Mouse (Mus musculus) CD4-positive, CD25-positive, alpha-beta regulatory T cell, adult 2 months (primary cell): Measurements from ENCODE around the gene Acbd7.

Source experiments
- DNase-seq: peaks from one replicate; pipeline ENCODE4 v3.0.0-alpha.2; 2012; ENCODE audit warnings: low read depth, low spot score

Acbd7 gene

DNA sequence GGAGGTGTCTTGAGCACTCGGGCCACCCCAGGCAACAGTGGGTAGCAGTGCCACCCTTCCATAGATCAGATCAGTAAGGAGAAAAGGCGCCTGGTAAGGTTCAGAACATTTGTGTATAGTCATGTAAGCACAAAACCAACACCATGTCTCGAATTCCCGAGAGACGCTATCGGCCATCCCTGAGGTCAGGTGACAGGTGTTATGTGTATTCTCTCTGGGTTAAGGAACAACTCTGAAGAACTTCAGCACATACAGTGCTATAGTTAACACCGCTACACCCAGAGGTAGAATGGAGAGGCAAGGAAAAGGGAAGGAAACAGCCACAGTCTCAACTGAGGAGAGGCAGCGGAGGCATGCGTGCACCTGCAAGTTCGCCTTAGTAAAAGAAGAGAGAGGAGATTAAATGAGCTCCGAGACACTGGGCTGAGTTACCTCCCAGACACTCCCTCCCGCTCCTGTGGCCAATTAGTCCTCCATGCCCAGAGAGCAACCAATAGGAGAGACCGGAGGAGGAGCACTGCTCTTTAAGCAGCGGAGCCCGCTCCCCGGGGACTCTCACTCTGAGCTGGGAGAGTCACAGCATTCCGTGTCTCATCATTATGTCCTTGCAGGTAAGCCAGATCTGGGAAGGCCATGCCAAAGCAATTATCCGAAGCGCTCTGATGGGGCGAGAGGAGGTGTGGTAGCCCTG, at the start of gene Acbd7:
Acbd7 (plus strand) TSS at position 558 of the 691 bp plus-strand sequence.
- peak; percentile 77 for DNase-seq

DNA sequence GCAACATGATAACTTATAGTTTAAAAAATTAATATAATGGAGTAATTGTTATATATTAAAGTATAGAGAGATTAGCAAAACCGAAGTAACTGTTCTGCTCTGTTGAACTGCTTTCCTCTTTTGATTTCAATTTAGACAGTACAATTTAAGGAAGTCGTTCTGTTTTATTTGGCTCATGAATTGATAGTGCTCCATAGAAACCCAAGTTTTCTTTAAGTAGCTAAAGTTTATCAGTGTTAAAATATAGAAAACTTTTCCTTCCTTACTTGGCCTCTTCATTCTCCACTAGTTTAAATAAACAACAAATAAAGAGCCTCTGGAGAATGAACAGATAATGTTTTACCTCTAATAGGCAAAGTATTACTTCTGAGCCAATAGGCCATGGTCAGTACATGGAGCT, 49.7 kb upstream of the Acbd7 start:
- DNase-seq: no peak

DNA sequence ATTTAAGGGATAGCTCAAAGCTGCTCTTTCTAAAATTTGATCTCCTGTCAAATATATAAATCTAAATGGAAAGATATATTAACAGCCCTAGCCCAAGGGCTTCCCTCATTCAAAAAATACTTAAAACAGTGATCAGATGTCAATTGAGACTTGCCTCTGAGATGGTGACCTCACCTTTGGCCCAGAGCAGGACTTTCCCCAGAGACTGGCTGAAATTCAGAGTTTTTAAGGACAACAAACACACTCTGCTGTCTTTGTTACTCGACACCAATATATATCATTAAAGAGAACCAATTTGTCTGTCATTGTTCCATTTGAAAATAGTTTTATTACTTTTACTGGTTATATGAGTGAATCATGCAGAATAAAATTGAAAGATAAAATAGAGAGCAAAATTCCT, 46.4 kb upstream of the Acbd7 start:
- no peak for DNase-seq

GRCm38 (mm10) chr2:3292170-3292569, 43.8 kb upstream of the Acbd7 start:
- no peak for DNase-seq

- DNase-seq: no peak
Measured at GRCm38 (mm10) chr2:3295826-3296225, 40.1 kb upstream of the Acbd7 start.

DNA sequence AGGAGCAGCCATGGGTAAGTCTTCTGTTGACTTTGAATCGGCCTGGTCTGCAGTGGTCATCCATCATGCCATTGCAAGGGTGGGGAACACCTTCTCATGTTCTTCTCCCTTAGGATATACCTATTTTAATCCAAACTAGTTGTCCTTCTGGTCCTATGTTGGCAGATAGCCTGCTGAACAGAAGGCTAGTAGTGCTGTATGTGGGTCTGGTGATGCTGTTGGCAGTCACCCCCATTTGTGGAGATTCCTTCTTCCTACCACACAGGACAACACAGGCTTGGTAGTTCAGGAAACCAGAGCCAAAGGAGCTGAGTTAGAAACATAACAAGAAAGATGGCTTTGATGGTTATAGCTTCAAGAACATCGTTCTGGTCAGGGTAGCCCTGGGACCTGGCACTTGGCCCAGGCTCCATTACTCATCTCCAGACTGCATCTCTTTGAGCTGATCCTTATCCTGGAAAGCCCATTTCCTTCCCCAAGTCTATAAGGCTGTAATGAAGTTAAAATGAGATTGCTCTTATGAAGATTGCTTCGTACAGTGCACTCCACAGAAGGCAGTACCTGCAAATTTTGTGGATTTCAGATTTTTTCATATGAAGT, 30.4 kb upstream of the Acbd7 start:
- no peak for DNase-seq

DNA sequence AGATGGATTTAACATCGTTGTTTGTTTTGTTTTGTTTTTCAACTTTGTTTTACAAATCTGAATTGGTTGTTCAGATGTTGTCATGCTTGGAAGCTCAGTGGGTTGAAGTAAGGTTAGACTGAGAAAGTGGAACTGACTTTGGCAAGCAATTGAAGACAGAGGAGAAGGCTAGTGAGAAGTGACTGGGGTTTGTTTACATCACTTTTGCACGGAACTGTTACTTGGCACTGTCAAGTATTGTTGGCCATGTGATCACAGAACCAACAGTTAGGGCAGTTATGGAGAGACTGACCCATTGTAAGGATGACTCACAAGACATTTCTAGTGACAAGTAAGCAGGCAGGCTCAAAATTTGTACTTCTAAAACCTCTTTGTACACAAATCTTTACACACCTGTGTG, 12.8 kb upstream of the Acbd7 start:
- DNase-seq: no peak

DNA sequence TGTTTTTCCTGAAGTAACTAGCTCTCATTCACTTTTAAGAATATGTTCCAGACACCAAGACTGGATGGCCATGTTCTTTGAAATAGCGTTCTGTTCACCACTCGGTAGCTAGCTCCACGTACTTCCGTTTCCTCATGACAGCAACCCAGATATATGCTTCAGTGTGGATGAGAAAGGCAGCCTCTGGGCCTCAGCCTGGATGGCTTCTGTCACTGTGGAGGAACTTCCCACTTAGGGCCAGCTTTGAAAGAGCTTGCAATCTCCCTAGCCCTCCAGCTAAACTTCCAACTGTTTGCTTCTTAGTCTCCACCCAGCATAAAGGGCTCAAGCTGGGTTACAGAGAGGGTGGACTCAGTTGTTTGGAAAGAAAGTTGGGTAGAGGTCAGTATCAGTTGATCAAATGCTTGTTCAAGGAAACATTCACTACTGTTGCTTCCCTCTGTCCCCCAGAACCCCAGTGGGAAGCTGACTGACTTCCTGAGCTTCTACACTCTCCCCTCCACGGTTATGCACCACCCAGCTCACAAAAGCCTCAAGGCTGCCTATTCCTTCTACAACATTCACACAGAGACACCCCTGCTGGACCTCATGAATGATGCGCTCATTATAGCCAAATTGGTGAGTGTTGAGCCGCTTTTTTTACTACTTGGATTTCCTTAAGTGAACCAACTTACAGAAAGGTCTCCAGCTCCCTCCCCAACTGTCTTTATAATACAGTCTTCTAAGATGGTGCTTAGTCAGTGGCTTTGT, 11.4 kb upstream of the Acbd7 start:
- DNase-seq: no peak

GRCm38 (mm10) chr2:3326547-3326946, 9.4 kb upstream of the Acbd7 start:
- DNase-seq: no peak

GRCm38 (mm10) chr2:3327351-3327750, 8.6 kb upstream of the Acbd7 start:
- peak; percentile 54 for DNase-seq

DNA sequence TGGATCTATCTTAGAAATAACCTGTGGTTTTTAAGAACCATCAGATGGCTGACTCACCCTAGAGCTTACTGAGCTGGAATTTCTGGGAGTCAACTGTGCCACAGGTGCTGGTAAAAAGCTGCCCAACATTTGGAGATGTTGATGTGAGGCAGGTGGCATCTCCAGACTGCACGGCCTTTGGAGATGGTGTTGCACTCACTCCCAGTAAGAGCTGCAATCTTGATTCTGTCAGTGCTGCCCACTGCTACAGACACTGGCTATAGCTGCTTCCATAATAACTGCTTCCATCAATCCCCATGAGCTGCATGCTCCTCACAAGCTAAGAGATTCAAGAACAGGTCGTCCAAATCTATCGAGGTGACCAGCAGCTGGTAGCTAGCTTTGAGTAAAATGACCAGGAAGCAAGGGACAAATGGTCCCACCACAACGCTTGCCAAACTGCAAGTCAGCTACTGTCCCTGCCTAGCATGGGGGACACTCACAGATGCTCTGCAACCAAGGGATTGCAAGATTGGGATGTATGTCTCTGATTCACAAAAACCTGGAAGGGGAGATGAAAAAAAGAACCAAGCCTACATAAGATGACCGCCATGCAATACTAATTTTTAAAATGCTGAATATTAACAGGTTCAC, 4.8 kb upstream of the Acbd7 start:
- peak; percentile 12 for DNase-seq

GRCm38 (mm10) chr2:3332056-3332455, 3.9 kb upstream of the Acbd7 start:
- no peak for DNase-seq

GRCm38 (mm10) chr2:3332484-3333242, 3.3 kb upstream of the Acbd7 start, which contains the start of gene Rpp38:
Gene Rpp38, minus strand, starts transcription at chr2:3332643.
- DNase-seq: peak; percentile 98

GRCm38 (mm10) chr2:3333761-3334160, 2.2 kb upstream of the Acbd7 start:
- DNase-seq: peak; percentile 45

GRCm38 (mm10) chr2:3348422-3348821, 12.5 kb downstream of the Acbd7 start:
- DNase-seq: no peak

DNA sequence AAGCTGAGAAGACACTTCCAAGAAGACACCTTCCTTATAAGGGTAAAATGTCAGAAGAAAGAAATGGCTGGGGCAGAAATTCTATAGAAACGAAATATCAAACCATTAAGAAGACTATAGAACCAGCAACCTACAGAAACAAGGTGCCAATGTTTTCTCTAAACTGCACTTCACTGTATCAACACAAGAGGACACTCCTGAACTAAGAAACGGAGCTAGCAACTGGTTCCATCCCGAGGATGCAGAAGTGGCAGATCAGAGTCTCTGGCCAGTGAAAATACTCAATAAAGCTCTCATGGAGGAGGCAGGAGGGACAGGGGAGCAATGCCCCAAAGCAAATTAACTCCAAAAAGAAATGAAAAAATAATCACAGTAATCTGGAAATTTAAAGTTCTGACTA, 13.0 kb downstream of the Acbd7 start:
- DNase-seq: peak; percentile 58

- no peak for DNase-seq
Measured at GRCm38 (mm10) chr2:3353160-3353559, 17.2 kb downstream of the Acbd7 start.

- DNase-seq: no peak
Measured at GRCm38 (mm10) chr2:3355793-3356192, 19.8 kb downstream of the Acbd7 start.

DNA sequence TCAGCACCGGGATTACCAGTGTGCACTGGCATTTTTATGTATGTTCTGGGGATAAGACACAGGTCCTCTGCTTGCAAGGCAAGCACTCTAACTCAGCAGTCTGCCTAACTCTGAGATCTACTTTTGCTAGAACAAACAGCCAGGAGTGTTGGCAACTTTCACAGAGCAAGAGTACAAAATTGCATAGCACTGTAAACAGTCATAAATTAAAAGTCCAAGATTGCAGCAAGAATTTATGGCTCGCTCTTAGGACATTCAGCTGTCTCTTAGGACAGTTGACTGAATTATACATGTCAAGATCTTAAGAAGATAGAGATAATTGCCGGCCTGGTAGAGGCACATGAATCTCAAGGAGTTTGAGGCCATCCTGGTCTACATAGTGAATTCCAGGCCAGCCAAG, 20.3 kb downstream of the Acbd7 start:
- DNase-seq: no peak

- no peak for DNase-seq
Measured at GRCm38 (mm10) chr2:3357887-3358286, 21.9 kb downstream of the Acbd7 start.

DNA sequence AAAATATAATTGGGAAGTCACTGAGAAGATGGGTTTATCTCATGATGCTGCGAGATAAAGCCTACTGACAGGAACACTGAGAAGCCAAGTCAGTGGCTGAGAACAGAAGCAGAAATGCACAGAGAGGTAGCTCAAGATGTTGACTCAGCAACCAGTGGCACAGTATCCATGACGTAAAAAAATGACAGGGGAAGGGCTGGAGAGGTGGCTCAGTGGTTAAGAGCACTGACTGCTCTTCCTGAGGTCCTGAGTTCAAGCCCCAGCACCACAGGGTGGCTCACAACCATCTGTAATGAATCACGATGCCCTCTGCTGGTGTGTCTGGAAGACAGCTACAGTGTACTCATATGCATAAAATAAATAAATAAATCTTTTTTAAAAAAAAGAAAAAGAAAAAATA, 25.1 kb downstream of the Acbd7 start:
- DNase-seq: no peak

DNA sequence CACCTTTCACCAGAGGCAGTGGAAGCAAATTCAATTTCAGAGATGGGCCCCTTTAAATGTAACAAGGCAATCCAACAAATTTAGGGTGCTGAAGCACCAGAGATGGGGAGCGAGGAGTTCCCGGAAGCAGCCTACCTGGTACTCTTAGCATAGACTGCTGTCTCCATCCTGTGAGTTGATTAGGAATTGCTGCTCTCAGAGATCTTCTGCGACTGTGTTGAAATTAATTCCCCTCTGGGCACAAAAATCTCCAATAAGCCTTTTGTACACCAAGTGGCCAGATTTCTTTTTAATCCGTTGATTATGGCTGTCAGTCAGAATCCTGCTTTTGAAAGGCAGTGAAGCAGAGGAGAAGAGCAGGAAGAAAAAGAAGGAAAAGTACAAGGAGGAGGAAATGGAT, 29.2 kb downstream of the Acbd7 start:
- no peak for DNase-seq
